In the genomic region with DNA sequence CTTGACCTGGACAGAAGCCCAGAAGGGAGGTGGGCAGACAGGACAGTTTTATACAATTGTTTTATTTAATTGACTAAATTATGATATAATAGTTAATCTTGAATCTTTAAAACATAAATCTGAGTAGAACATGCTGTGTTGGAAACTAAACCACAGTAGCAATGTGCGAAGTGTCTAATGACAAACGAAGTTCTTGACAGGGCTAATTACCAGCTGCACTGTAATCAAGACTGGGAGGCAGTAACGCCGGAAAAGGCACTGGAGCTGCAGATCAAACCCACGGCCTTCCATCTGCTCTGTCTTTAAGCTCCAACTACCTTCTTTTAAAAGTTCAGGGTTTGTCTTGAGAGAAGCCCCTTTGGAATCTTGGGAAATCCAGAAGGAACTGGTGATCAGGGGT, we compare ENCODE assay signal across 13 mouse cellular contexts.
DNase-seq lines count a peak whose midpoint lies in the region; ATAC-seq and TF ChIP-seq lines count a peak whose summit lies in the region.
"Had no signal": no experiment of that assay in that cellular context is flagged by ENCODE, and none has a peak within 500 bp of the region (broad histone marks: within the 10 kb centered on the region; RNA-seq: fewer than 3 reads in every experiment).

No protein-coding gene starts in this region.

- TF ChIP-seq CTCF in olfactory bulb, adult 2 months (IDR thresholded peaks at IDR 0.05; ENCODE audit: insufficient read depth, low read depth, low read length): no peak

- H3K36me3 ChIP-seq in forebrain, embryonic 13.5 days (ENCODE audit: poor library complexity, severe bottlenecking): no peaks in the 10 kb centered on the region
- no peaks in the 10 kb centered on the region for H3K36me3 ChIP-seq in forebrain, embryonic 15.5 days
- no peaks in the 10 kb centered on the region for H3K36me3 ChIP-seq in kidney, embryonic 16.5 days (ENCODE audit: insufficient read depth, low read length)
- no peaks in the 10 kb centered on the region for H3K36me3 ChIP-seq in neural tube, embryonic 11.5 days (ENCODE audit: control insufficient read depth, insufficient read depth, low read length)
- no peaks in the 10 kb centered on the region for H3K36me3 ChIP-seq in neural tube, embryonic 15.5 days
- H3K36me3 ChIP-seq: heart, embryonic 15.5 days had no signal

- H3K27me3 ChIP-seq in forebrain, embryonic 13.5 days: no peaks in the 10 kb centered on the region
- no peaks in the 10 kb centered on the region for H3K27me3 ChIP-seq in forebrain, embryonic 15.5 days
- no peaks in the 10 kb centered on the region for H3K27me3 ChIP-seq in kidney, embryonic 16.5 days (ENCODE audit: insufficient read depth, low read length)
- H3K27me3 ChIP-seq in neural tube, embryonic 11.5 days (ENCODE audit: control insufficient read depth, insufficient read depth, low read length): no peaks in the 10 kb centered on the region
- H3K27me3 ChIP-seq in neural tube, embryonic 15.5 days (replicated peaks): no peaks in the 10 kb centered on the region
- H3K27me3 ChIP-seq: heart, embryonic 15.5 days; megakaryocyte, embryonic 14.5 days; Patski had no signal

- DNase-seq in kidney, adult 11 months: no peak
- no peak for DNase-seq in neural tube, embryonic 11.5 days (ENCODE audit: low spot score)
- DNase-seq in adipocyte (ENCODE audit: low spot score): no peak
- DNase-seq: liver; lung, adult 2 months had no signal

- no peak for TF ChIP-seq POLR2A in olfactory bulb, adult 2 months (IDR thresholded peaks at IDR 0.05; ENCODE audit: insufficient read depth, low read depth, low read length)

- H3K4me1 ChIP-seq in forebrain, embryonic 13.5 days: peaks cover 8% of the 10 kb centered on the region
- H3K4me1 ChIP-seq in forebrain, embryonic 15.5 days: peaks cover 8% of the 10 kb centered on the region
- H3K4me1 ChIP-seq in kidney, embryonic 16.5 days (ENCODE audit: insufficient read depth, low read length): peaks cover 18% of the 10 kb centered on the region
- H3K4me1 ChIP-seq in neural tube, embryonic 11.5 days (ENCODE audit: control insufficient read depth, insufficient read depth, low read length): peaks cover 6% of the 10 kb centered on the region
- peaks cover 13% of the 10 kb centered on the region for H3K4me1 ChIP-seq in neural tube, embryonic 15.5 days
- H3K4me1 ChIP-seq in olfactory bulb, adult 2 months (ENCODE audit: control insufficient read depth, insufficient read depth, low read length): peaks cover 6% of the 10 kb centered on the region
- H3K4me1 ChIP-seq: heart, embryonic 15.5 days; megakaryocyte, embryonic 14.5 days had no signal

- H3K27ac ChIP-seq in forebrain, embryonic 13.5 days: no peak overlapping the region
- no peak overlapping the region for H3K27ac ChIP-seq in forebrain, embryonic 15.5 days (replicated peaks)
- H3K27ac ChIP-seq in kidney, embryonic 16.5 days (ENCODE audit: low read length): peak overlapping the region; percentile 73
- H3K27ac ChIP-seq in neural tube, embryonic 11.5 days (ENCODE audit: low read depth, low read length): 0 out of 2 replicates have a peak overlapping the region, but pooled peaks have one; percentile 35
- no peak overlapping the region for H3K27ac ChIP-seq in neural tube, embryonic 15.5 days (replicated peaks)
- H3K27ac ChIP-seq in olfactory bulb, adult 2 months (ENCODE audit: insufficient read depth, low read depth, low read length): peak overlapping the region; percentile 3; the same call in 1 of the 2 replicates
- H3K27ac ChIP-seq: heart, embryonic 15.5 days had no signal

- no peak overlapping the region for H3K9ac ChIP-seq in forebrain, embryonic 13.5 days
- H3K9ac ChIP-seq in forebrain, embryonic 15.5 days (replicated peaks): no peak overlapping the region
- H3K9ac ChIP-seq in kidney, embryonic 16.5 days (replicated peaks; ENCODE audit: low read length): no peak overlapping the region
- no peak overlapping the region for H3K9ac ChIP-seq in neural tube, embryonic 11.5 days (ENCODE audit: low read length)
- no peak overlapping the region for H3K9ac ChIP-seq in neural tube, embryonic 15.5 days (replicated peaks)
- H3K9ac ChIP-seq: heart, embryonic 15.5 days had no signal

- ATAC-seq in forebrain, embryonic 13.5 days: 0 out of 2 replicates have a peak, but pooled peaks have one; percentile 41
- no peak for ATAC-seq in forebrain, embryonic 15.5 days (replicated peaks)
- ATAC-seq in kidney, embryonic 16.5 days (ENCODE audit: low FRiP score, low TSS enrichment): 0 out of 2 replicates have a peak, but pooled peaks have one; percentile 63
- ATAC-seq in neural tube, embryonic 11.5 days (ENCODE audit: insufficient read depth, low FRiP score, low TSS enrichment): no peak
- no peak for ATAC-seq in neural tube, embryonic 15.5 days (ENCODE audit: low FRiP score)
- ATAC-seq: Patski had no signal

- WGBS in forebrain, embryonic 13.5 days: 47% methylated on average over 5 of the region's 5 CpGs
- WGBS in forebrain, embryonic 15.5 days: 30% methylated on average over 5 of the region's 5 CpGs
- WGBS in kidney, embryonic 16.5 days: 29% methylated on average over 5 of the region's 5 CpGs
- 54% methylated on average over 5 of the region's 5 CpGs for WGBS in neural tube, embryonic 11.5 days
- 42% methylated on average over 5 of the region's 5 CpGs for WGBS in neural tube, embryonic 15.5 days
- 20% methylated on average over 5 of the region's 5 CpGs for WGBS in olfactory bulb, adult 2 months

- H3K4me2 ChIP-seq in forebrain, embryonic 13.5 days: no peak overlapping the region
- H3K4me2 ChIP-seq in forebrain, embryonic 15.5 days (replicated peaks): no peak overlapping the region
- no peak overlapping the region for H3K4me2 ChIP-seq in kidney, embryonic 16.5 days (replicated peaks; ENCODE audit: low read depth, low read length)
- H3K4me2 ChIP-seq in neural tube, embryonic 11.5 days (ENCODE audit: low read depth): no peak overlapping the region
- H3K4me2 ChIP-seq in neural tube, embryonic 15.5 days: no peak overlapping the region
- H3K4me2 ChIP-seq: heart, embryonic 15.5 days had no signal

- no peaks in the 10 kb centered on the region for H3K9me3 ChIP-seq in forebrain, embryonic 13.5 days (replicated peaks)
- H3K9me3 ChIP-seq in forebrain, embryonic 15.5 days: no peaks in the 10 kb centered on the region
- no peaks in the 10 kb centered on the region for H3K9me3 ChIP-seq in kidney, embryonic 16.5 days (ENCODE audit: low read length)
- no peaks in the 10 kb centered on the region for H3K9me3 ChIP-seq in neural tube, embryonic 11.5 days (ENCODE audit: control insufficient read depth, low read length)
- H3K9me3 ChIP-seq in neural tube, embryonic 15.5 days (replicated peaks): no peaks in the 10 kb centered on the region
- H3K9me3 ChIP-seq: heart, embryonic 15.5 days had no signal

- no peak overlapping the region for H3K4me3 ChIP-seq in forebrain, embryonic 13.5 days
- H3K4me3 ChIP-seq in forebrain, embryonic 15.5 days: no peak overlapping the region
- no peak overlapping the region for H3K4me3 ChIP-seq in kidney, embryonic 16.5 days (ENCODE audit: low read length)
- H3K4me3 ChIP-seq in neural tube, embryonic 11.5 days (ENCODE audit: low read depth, low read length): no peak overlapping the region
- H3K4me3 ChIP-seq in neural tube, embryonic 15.5 days (replicated peaks): no peak overlapping the region
- H3K4me3 ChIP-seq in olfactory bulb, adult 2 months (ENCODE audit: insufficient read depth, low read depth, low read length): no peak overlapping the region
- H3K4me3 ChIP-seq: heart, embryonic 15.5 days; megakaryocyte, embryonic 14.5 days had no signal

Comparison
In these comparisons a context has a peak if more than half of its experiments do, and no peak if none do; other contexts are left out.
1. ATAC-seq: peak in forebrain, embryonic 13.5 days (single experiment) and kidney, embryonic 16.5 days (single experiment); none in forebrain, embryonic 15.5 days (single experiment), neural tube, embryonic 11.5 days (single experiment) and neural tube, embryonic 15.5 days (single experiment).
2. H3K27ac ChIP-seq: peak in kidney, embryonic 16.5 days (single experiment), neural tube, embryonic 11.5 days (single experiment) and olfactory bulb, adult 2 months (single experiment); none in forebrain, embryonic 13.5 days (single experiment), forebrain, embryonic 15.5 days (single experiment) and neural tube, embryonic 15.5 days (single experiment).